Mouse (Mus musculus): ENCODE measurements around the gene Rpl6. TPM values are rescaled to one million over a fixed set of nuclear protein-coding genes. Genes with fewer than 3 reads are reported as not detected.
"Not testable (repeated sequence)": the region's sequence is repeated elsewhere in the genome, so short reads cannot be mapped to it uniquely, and the experiment has no call there.

Rpl6 gene
- total RNA-seq, 2 experiments from 2014 or later, result 520 to 542 TPM

- DNase-seq (ENCODE audit: low spot score in 2 of 2), result no peak
Observed at GRCm38 (mm10) chr5:121194173-121194572, 10.1 kb upstream of the Rpl6 start.

- DNase-seq (ENCODE audit: low spot score in 2 of 2), result no peak
Observed at GRCm38 (mm10) chr5:121196764-121197163, 7.5 kb upstream of the Rpl6 start.

GRCm38 (mm10) chr5:121197337-121197736 lies 6.9 kb upstream of the Rpl6 start:
- DNase-seq (ENCODE audit: low spot score in 2 of 2), result no peak

GRCm38 (mm10) chr5:121198376-121198775 lies 5.9 kb upstream of the Rpl6 start:
- no peak for DNase-seq (ENCODE audit: low spot score in 2 of 2)

GRCm38 (mm10) chr5:121201739-121202138 lies 2.5 kb upstream of the Rpl6 start:
- no peak for DNase-seq (ENCODE audit: low spot score in 2 of 2)

- no peak for DNase-seq (ENCODE audit: low spot score in 2 of 2)
Observed at GRCm38 (mm10) chr5:121202467-121202866, 1.8 kb upstream of the Rpl6 start.

- not testable (repeated sequence) for DNase-seq (ENCODE audit: low spot score in 2 of 2)
Observed at GRCm38 (mm10) chr5:121205537-121206130, 1.4 kb downstream of the Rpl6 start.

- DNase-seq (ENCODE audit: low spot score in 2 of 2), result no peak
Observed at GRCm38 (mm10) chr5:121206540-121206939, 2.3 kb downstream of the Rpl6 start.

GRCm38 (mm10) chr5:121206984-121207383 lies 2.7 kb downstream of the Rpl6 start:
- DNase-seq (ENCODE audit: low spot score in 2 of 2), result no peak

GRCm38 (mm10) chr5:121209755-121210600 lies 5.7 kb downstream of the Rpl6 start:
- DNase-seq (ENCODE audit: low spot score in 2 of 2), result no peak

- no peak for DNase-seq (ENCODE audit: low spot score in 2 of 2)
Observed at GRCm38 (mm10) chr5:121210601-121210924, 6.3 kb downstream of the Rpl6 start.

- DNase-seq (ENCODE audit: low spot score in 2 of 2), result no peak
Observed at GRCm38 (mm10) chr5:121212108-121212507, 7.8 kb downstream of the Rpl6 start.

GRCm38 (mm10) chr5:121214707-121215106 lies 10.4 kb downstream of the Rpl6 start:
- DNase-seq (ENCODE audit: low spot score in 2 of 2), result no peak

- peak; percentile 78 to 81 for DNase-seq (ENCODE audit: low spot score in 2 of 2)
Observed at GRCm38 (mm10) chr5:121215380-121216125, 11.3 kb downstream of the Rpl6 start.

- no peak for DNase-seq (ENCODE audit: low spot score in 2 of 2)
Observed at GRCm38 (mm10) chr5:121216126-121216446, 11.8 kb downstream of the Rpl6 start.

GRCm38 (mm10) chr5:121216584-121217312 lies 12.5 kb downstream of the Rpl6 start:
- not testable (repeated sequence) for DNase-seq (ENCODE audit: low spot score in 2 of 2)

- no peak for DNase-seq (ENCODE audit: low spot score in 2 of 2)
Observed at GRCm38 (mm10) chr5:121217313-121217634, 13.0 kb downstream of the Rpl6 start.

GRCm38 (mm10) chr5:121219190-121219589 lies 14.9 kb downstream of the Rpl6 start:
- DNase-seq (ENCODE audit: low spot score in 2 of 2), result no peak

- DNase-seq (ENCODE audit: low spot score in 2 of 2), result peak; percentile 98 to 99
Observed at GRCm38 (mm10) chr5:121219980-121220731, 15.9 kb downstream of the Rpl6 start, which contains the start of gene Hectd4. Gene Hectd4 (plus strand): TSS chr5:121220219.

GRCm38 (mm10) chr5:121220732-121221301 lies 16.5 kb downstream of the Rpl6 start:
- peak; percentile 54 to 68 for DNase-seq (ENCODE audit: low spot score in 2 of 2)

All from layer of hippocampus, postnatal 10 days (tissue).